Mouse (Mus musculus) liver, adult 2 months (tissue): ENCODE results near the gene Sh3d19. TPM values are rescaled to one million over a fixed set of nuclear protein-coding genes. Genes with fewer than 3 reads are reported as not detected.

Experiments used
- DNase-seq: peaks from one replicate; pipeline ENCODE4 v3.0.0-alpha.2; 2011; ENCODE audit warnings: low read depth, low spot score; ENCODE audit errors: extremely low read depth
- H3K27ac ChIP-seq: fragments of 200-500 bp; replicated peaks from 2 replicates; pipeline ENCODE4 v1.5.1; 2012; ENCODE audit warnings: low read depth, mild to moderate bottlenecking, control low read depth, inconsistent platforms, low read length; ENCODE audit not compliant: insufficient read depth
- H3K27me3 ChIP-seq: fragments of 200-500 bp; 2 replicates; pipeline ENCODE4 v1.6.1; 2012; ENCODE audit warnings: mild to moderate bottlenecking, moderate library complexity, low read length, inconsistent platforms; ENCODE audit not compliant: control insufficient read depth, insufficient read depth
- H3K36me3 ChIP-seq: fragments of 200-500 bp; 2 replicates; pipeline ENCODE4 v1.6.1; 2012; ENCODE audit warnings: low read length, inconsistent platforms; ENCODE audit not compliant: control insufficient read depth, insufficient read depth
- H3K4me1 ChIP-seq: fragments of 200-500 bp; 2 replicates; pipeline ENCODE4 v1.6.1; 2011; ENCODE audit warnings: low read length; ENCODE audit not compliant: control insufficient read depth, insufficient read depth
- H3K4me3 ChIP-seq: fragments of 200-500 bp; 2 replicates; pipeline ENCODE4 v1.5.1; 2011; ENCODE audit warnings: low read depth, mild to moderate bottlenecking, control low read depth, low read length, moderate library complexity; ENCODE audit not compliant: insufficient read depth
- H3K79me2 ChIP-seq: fragments of 200-500 bp; 2 replicates; pipeline ENCODE4 v1.6.1; 2012; ENCODE audit warnings: inconsistent platforms, mild to moderate bottlenecking, low read length, moderate library complexity; ENCODE audit not compliant: control insufficient read depth, insufficient read depth
- H3K9ac ChIP-seq: fragments of 200-500 bp; 2 replicates; pipeline ENCODE4 v1.6.1; 2012; ENCODE audit warnings: low read depth, mild to moderate bottlenecking, control low read depth, inconsistent platforms, low read length
- CTCF ChIP-seq: fragments of 200-500 bp; IDR thresholded peaks from 2 replicates; pipeline ENCODE4 v1.5.1; 2011; ENCODE audit warnings: low read depth, low read length, control low read depth
- POLR2A ChIP-seq: fragments of 200-500 bp; IDR thresholded peaks from 2 replicates; pipeline ENCODE4 v1.6.1; 2011; ENCODE audit warnings: low read length, control low read depth; ENCODE audit not compliant: insufficient read depth; ENCODE audit errors: extremely low read depth
- WGBS: fragments of 180-500 bp; shearing (Covaris S2); methylation state at CpG from one replicate; pipeline ENCODE4 v1.1.7; 2018; 5-methylcytosine and 5-hydroxymethylcytosine counted together
- polyA plus RNA-seq: library from polyadenylated mRNA; depleted of rRNA; stranded (reverse); fragments of >200 nt; gene quantifications from 2 replicates; pipeline ENCODE4 v1.2.3, GENCODE M21; 2012
- total RNA-seq: library from RNA; depleted of rRNA; stranded (reverse); fragments of >200 nt; gene quantifications from 2 replicates; pipeline ENCODE4 v1.2.3, GENCODE M21; 2014

The Sh3d19 gene
- total and polyA plus RNA-seq, 2 experiments: 40.1 to 52.0 TPM

GRCm38 (mm10) chr3:86001271-86001670 is 30.4 kb downstream of the Sh3d19 start:
- Histone ChIP-seq H3K27me3 (no peaks in the 10 kb centered on the region), H3K27ac (no peak overlapping the region), H3K36me3 (peaks cover 1% of the 10 kb centered on the region; the same call in 1 of the 2 replicates), H3K4me3 (no peak overlapping the region), H3K4me1 (peaks cover 9% of the 10 kb centered on the region), H3K9ac (no peak overlapping the region), H3K79me2 (peaks cover 38% of the 10 kb centered on the region)
- DNase-seq: no peak
- 95% methylated on average over 3 of the region's 3 CpGs for WGBS
- TF ChIP-seq POLR2A (no peak), CTCF (no peak)

DNA sequence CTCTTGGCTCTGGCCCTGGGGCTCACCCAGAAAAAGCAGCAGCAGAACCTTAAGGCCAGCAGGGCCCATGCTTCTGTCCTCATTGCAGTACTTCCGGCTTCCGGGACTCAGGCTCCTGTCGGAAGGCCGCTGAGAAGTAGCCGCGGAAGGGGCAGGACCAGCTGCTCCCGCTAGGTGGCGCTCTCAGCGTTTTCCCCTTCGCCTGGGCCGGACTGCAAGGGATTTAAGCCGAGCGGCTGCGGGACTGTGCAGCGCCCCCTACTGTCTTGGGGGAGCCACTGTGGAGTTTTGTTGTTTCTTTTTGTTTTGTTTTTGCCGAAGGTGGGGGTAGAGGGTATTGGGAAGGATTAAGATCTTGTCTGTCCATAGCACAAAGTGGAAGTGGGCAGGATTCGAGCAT is 31.5 kb downstream of the Sh3d19 start, which contains the start of gene Prss48:
Gene Prss48 (minus strand): TSS at position 69 of the 400 bp plus-strand sequence.
- DNase-seq: no peak

DNA sequence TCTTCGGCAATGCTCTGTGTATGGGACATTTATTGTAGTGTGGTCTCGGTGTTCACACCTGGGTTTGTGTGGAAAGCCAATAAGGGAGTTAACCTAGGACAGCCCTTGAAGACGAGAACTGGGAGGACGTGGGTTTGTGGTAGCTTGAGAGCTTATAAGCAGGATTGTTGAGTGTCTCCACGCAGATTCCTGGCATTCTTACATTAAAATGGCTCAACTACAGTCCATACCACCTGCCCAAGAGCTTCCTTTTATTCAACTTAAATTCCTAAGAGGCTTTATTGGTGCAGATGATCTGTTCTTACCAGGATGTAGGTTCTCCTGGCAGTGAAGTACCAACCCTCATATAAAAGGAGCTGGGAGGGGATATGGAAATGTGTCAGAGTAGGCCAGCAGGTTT is 32.0 kb downstream of the Sh3d19 start:
- Histone ChIP-seq H3K4me1 (peaks cover 4% of the 10 kb centered on the region; the same call in 1 of the 2 replicates), H3K79me2 (peaks cover 33% of the 10 kb centered on the region), H3K27ac (no peak overlapping the region), H3K9ac (no peak overlapping the region), H3K27me3 (no peaks in the 10 kb centered on the region), H3K4me3 (no peak overlapping the region), H3K36me3 (peaks cover 3% of the 10 kb centered on the region; the same call in 1 of the 2 replicates)
- DNase-seq: no peak
- TF ChIP-seq POLR2A: no peak
- no peak for TF ChIP-seq CTCF
- 91% methylated on average over 5 of the region's 5 CpGs for WGBS

More for the DNA sequence above, 31.5 kb downstream of the Sh3d19 start, which contains the start of gene Prss48:
- peaks cover 3% of the 10 kb centered on the region; the same call in 1 of the 2 replicates for H3K36me3 ChIP-seq
- 81% methylated on average over 17 of the region's 17 CpGs for WGBS
- H3K9ac ChIP-seq: no peak within 1 kb of the TSS
- TF ChIP-seq POLR2A (no peak), CTCF (peak; percentile 53)
- H3K79me2 ChIP-seq: peaks cover 34% of the 10 kb centered on the region
- H3K27ac ChIP-seq: no peak within 1 kb of the TSS
- H3K4me3 ChIP-seq: no peak within 1 kb of the TSS
- H3K27me3 ChIP-seq: no peaks in the 10 kb centered on the region
- peaks cover 4% of the 10 kb centered on the region; the same call in 1 of the 2 replicates for H3K4me1 ChIP-seq

DNA sequence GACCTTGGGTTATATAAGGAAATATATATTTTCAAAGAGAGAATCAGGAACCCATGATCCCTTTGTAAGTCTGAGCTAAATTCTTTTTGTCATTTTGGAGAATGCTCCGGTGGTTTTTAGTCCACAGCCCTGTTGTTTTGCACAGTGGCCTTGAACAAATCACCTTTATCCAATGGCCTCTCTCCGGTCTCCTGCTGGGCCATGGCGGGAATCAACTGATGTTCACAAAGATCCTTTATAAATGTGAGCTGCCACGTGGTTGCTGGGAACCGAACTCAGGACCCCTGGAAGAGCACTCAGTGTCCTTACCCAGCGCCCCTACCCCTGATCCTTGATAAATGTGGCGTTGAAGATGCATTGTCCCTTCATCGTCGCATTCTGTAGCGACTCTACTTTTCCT is 33.8 kb downstream of the Sh3d19 start:
- WGBS: 94% methylated on average over 10 of the region's 10 CpGs

GRCm38 (mm10) chr3:86010618-86011017 is 39.7 kb downstream of the Sh3d19 start:
- Histone ChIP-seq H3K79me2 (peaks cover 8% of the 10 kb centered on the region; the same call in 1 of the 2 replicates), H3K36me3 (0 out of 2 replicates have a peak, but pooled peaks cover 1% of the 10 kb centered on the region), H3K4me1 (peaks cover 21% of the 10 kb centered on the region), H3K9ac (no peak overlapping the region), H3K27ac (no peak overlapping the region), H3K27me3 (no peaks in the 10 kb centered on the region), H3K4me3 (no peak overlapping the region)
- 54% methylated on average over 3 of the region's 3 CpGs for WGBS
- DNase-seq: no peak
- TF ChIP-seq CTCF (no peak), POLR2A (no peak)

More for the DNA sequence above, 33.8 kb downstream of the Sh3d19 start:
- no peak for DNase-seq
- H3K4me3 ChIP-seq: no peak overlapping the region
- no peaks in the 10 kb centered on the region for H3K27me3 ChIP-seq
- H3K27ac ChIP-seq: no peak overlapping the region
- peaks cover 3% of the 10 kb centered on the region; the same call in 1 of the 2 replicates for H3K4me1 ChIP-seq
- H3K9ac ChIP-seq: no peak overlapping the region
- TF ChIP-seq CTCF: no peak
- TF ChIP-seq POLR2A: no peak
- peaks cover 1% of the 10 kb centered on the region; the same call in 1 of the 2 replicates for H3K36me3 ChIP-seq
- H3K79me2 ChIP-seq: peaks cover 30% of the 10 kb centered on the region

- TF ChIP-seq POLR2A (no peak), CTCF (no peak)
- WGBS: 44% methylated on average over 6 of the region's 6 CpGs
- Histone ChIP-seq H3K27me3 (no peaks in the 10 kb centered on the region), H3K27ac (no peak overlapping the region), H3K4me1 (peaks cover 21% of the 10 kb centered on the region), H3K9ac (no peak overlapping the region), H3K79me2 (peaks cover 13% of the 10 kb centered on the region; the same call in 1 of the 2 replicates), H3K36me3 (0 out of 2 replicates have a peak, but pooled peaks cover 1% of the 10 kb centered on the region), H3K4me3 (no peak overlapping the region)
- DNase-seq: peak; percentile 37
Measured at GRCm38 (mm10) chr3:86011373-86011772, 40.5 kb downstream of the Sh3d19 start.
